Mouse (Mus musculus): Measurements from ENCODE around the gene Mrpl33. TPM values are rescaled to one million over a fixed set of nuclear protein-coding genes. Genes with fewer than 3 reads are reported as not detected.
A peak's percentile ranks its signal among the peaks of the same experiment; 100 is the strongest.

Gene Mrpl33
- polyA plus RNA-seq, 1 experiment, result 81.9 TPM

GRCm38 (mm10) chr5:31706826-31707225 lies 110.1 kb downstream of the Mrpl33 start:
- Histone ChIP-seq H3K4me3 (replicated peaks; ENCODE audit: insufficient read depth, low read depth, low read length) (no peak overlapping the region), H3K4me1 (ENCODE audit: control insufficient read depth, insufficient read depth, low read length) (no peaks in the 10 kb centered on the region), H3K27me3 (ENCODE audit: control insufficient read depth, insufficient read depth, low read length) (no peaks in the 10 kb centered on the region), H3K27ac (ENCODE audit: insufficient read depth, low read length) (no peak overlapping the region)
- no peak for DNase-seq
- no peak for TF ChIP-seq POLR2A (IDR thresholded peaks at IDR 0.05; ENCODE audit: borderline replicate concordance, insufficient read depth, low read length)
- TF ChIP-seq CTCF (IDR thresholded peaks at IDR 0.05; ENCODE audit: borderline replicate concordance, insufficient read depth, low read depth, low read length), result no peak
- 70% methylated on average over 4 of the region's 4 CpGs for WGBS

- TF ChIP-seq POLR2A (IDR thresholded peaks at IDR 0.05; ENCODE audit: borderline replicate concordance, insufficient read depth, low read length), result no peak
- peak; percentile 31; the same call in 1 of the 2 replicates for TF ChIP-seq CTCF (IDR thresholded peaks at IDR 0.05; ENCODE audit: borderline replicate concordance, insufficient read depth, low read depth, low read length)
- H3K27ac ChIP-seq (ENCODE audit: insufficient read depth, low read length), result no peak overlapping the region
- no peaks in the 10 kb centered on the region for H3K27me3 ChIP-seq (ENCODE audit: control insufficient read depth, insufficient read depth, low read length)
- WGBS, result 91% methylated on average over 1 of the region's 1 CpGs
- no peak for DNase-seq
- no peaks in the 10 kb centered on the region for H3K4me1 ChIP-seq (ENCODE audit: control insufficient read depth, insufficient read depth, low read length)
- no peak overlapping the region for H3K4me3 ChIP-seq (replicated peaks; ENCODE audit: insufficient read depth, low read depth, low read length)
Observed at GRCm38 (mm10) chr5:31709389-31709788, 112.7 kb downstream of the Mrpl33 start.

- H3K4me3 ChIP-seq (replicated peaks; ENCODE audit: insufficient read depth, low read depth, low read length), result no peak overlapping the region
- H3K27ac ChIP-seq (ENCODE audit: insufficient read depth, low read length), result no peak overlapping the region
- no peaks in the 10 kb centered on the region for H3K4me1 ChIP-seq (ENCODE audit: control insufficient read depth, insufficient read depth, low read length)
- WGBS, result 98% methylated on average over 2 of the region's 2 CpGs
- TF ChIP-seq CTCF (IDR thresholded peaks at IDR 0.05; ENCODE audit: borderline replicate concordance, insufficient read depth, low read depth, low read length) (no peak), POLR2A (IDR thresholded peaks at IDR 0.05; ENCODE audit: borderline replicate concordance, insufficient read depth, low read length) (no peak)
- no peak for DNase-seq
- H3K27me3 ChIP-seq (ENCODE audit: control insufficient read depth, insufficient read depth, low read length), result no peaks in the 10 kb centered on the region
Observed at GRCm38 (mm10) chr5:31713280-31713711, 116.6 kb downstream of the Mrpl33 start.

- no peak overlapping the region for H3K27ac ChIP-seq (ENCODE audit: insufficient read depth, low read length)
- TF ChIP-seq CTCF (IDR thresholded peaks at IDR 0.05; ENCODE audit: borderline replicate concordance, insufficient read depth, low read depth, low read length) (no peak), POLR2A (IDR thresholded peaks at IDR 0.05; ENCODE audit: borderline replicate concordance, insufficient read depth, low read length) (no peak)
- 88% methylated on average over 5 of the region's 5 CpGs for WGBS
- DNase-seq, result no peak
- no peaks in the 10 kb centered on the region for H3K4me1 ChIP-seq (ENCODE audit: control insufficient read depth, insufficient read depth, low read length)
- H3K4me3 ChIP-seq (replicated peaks; ENCODE audit: insufficient read depth, low read depth, low read length), result no peak overlapping the region
- H3K27me3 ChIP-seq (ENCODE audit: control insufficient read depth, insufficient read depth, low read length), result no peaks in the 10 kb centered on the region
Observed at GRCm38 (mm10) chr5:31713841-31714264, 117.1 kb downstream of the Mrpl33 start.

Other genes starting within 250 kb of the Mrpl33 start
- gene Zfp512, start 144.5 kb upstream of the Mrpl33 start, polyA plus RNA-seq (2012; rRNA removed), result 46.1 and 46.3 TPM in 2 replicates
- gene 4930548H24Rik, start 111.2 kb upstream of the Mrpl33 start, polyA plus RNA-seq (2012; rRNA removed), result not detected in 2 replicates
- 24.8 and 26.7 TPM in 2 replicates for gene Gpn1, start 102.2 kb upstream of the Mrpl33 start, polyA plus RNA-seq (2012; rRNA removed)
- gene Slc4a1ap, start 69.9 kb upstream of the Mrpl33 start, polyA plus RNA-seq (2012; rRNA removed), result 25.0 and 26.3 TPM in 2 replicates
- 17.1 and 17.9 TPM in 2 replicates for gene Supt7l, start 69.1 kb upstream of the Mrpl33 start, polyA plus RNA-seq (2012; rRNA removed)
- gene Rbks, start 100.7 kb downstream of the Mrpl33 start, polyA plus RNA-seq (2012; rRNA removed), result 4.2 and 4.4 TPM in 2 replicates
- gene Babam2, start 100.7 kb downstream of the Mrpl33 start, polyA plus RNA-seq (2012; rRNA removed), result 42.8 and 43.5 TPM in 2 replicates